Mouse (Mus musculus): Measurements from ENCODE around the gene Tfip11. TPM values are rescaled to one million over a fixed set of nuclear protein-coding genes. Genes with fewer than 3 reads are reported as not detected.

Gene Tfip11
- polyA plus RNA-seq, 1 experiment: 39.4 TPM

GRCm38 (mm10) chr5:112384805-112385472 is 58.8 kb downstream of the Tfip11 start:
- Histone ChIP-seq H3K4me1 (ENCODE audit: control insufficient read depth, insufficient read depth, low read length) (peaks cover 16% of the 10 kb centered on the region), H3K4me3 (ENCODE audit: insufficient read depth, low read length) (no peak overlapping the region), H3K27ac (ENCODE audit: insufficient read depth, low read length) (no peak overlapping the region)
- TF ChIP-seq CTCF (IDR thresholded peaks at IDR 0.05; ENCODE audit: extremely low read depth, insufficient read depth, low read length) (no peak), POLR2A (IDR thresholded peaks at IDR 0.05; ENCODE audit: extremely low read depth, insufficient read depth, low read length) (no peak)

- Histone ChIP-seq H3K27ac (ENCODE audit: insufficient read depth, low read length) (no peak overlapping the region), H3K4me3 (ENCODE audit: insufficient read depth, low read length) (no peak overlapping the region), H3K4me1 (ENCODE audit: control insufficient read depth, insufficient read depth, low read length) (peaks cover 20% of the 10 kb centered on the region)
- TF ChIP-seq POLR2A (IDR thresholded peaks at IDR 0.05; ENCODE audit: extremely low read depth, insufficient read depth, low read length): no peak
- no peak for TF ChIP-seq CTCF (IDR thresholded peaks at IDR 0.05; ENCODE audit: extremely low read depth, insufficient read depth, low read length)
Observed at GRCm38 (mm10) chr5:112385973-112386372, 59.8 kb downstream of the Tfip11 start.

Other genes with a start within 250 kb of the Tfip11 start
- gene Cryba4, start 73.8 kb upstream of the Tfip11 start, polyA plus RNA-seq (2012; rRNA removed): 1.7 and 2.2 TPM in 2 replicates
- gene Crybb1, start 70.5 kb upstream of the Tfip11 start, polyA plus RNA-seq (2012; rRNA removed): 7.5 and 8.2 TPM in 2 replicates
- gene Tpst2, start 49.7 kb upstream of the Tfip11 start, polyA plus RNA-seq (2012; rRNA removed): 31.4 and 35.4 TPM in 2 replicates
- 61.9 and 64.7 TPM in 2 replicates for gene Srrd, start 16.7 kb downstream of the Tfip11 start, polyA plus RNA-seq (2012; rRNA removed)
- gene Hps4, start 16.7 kb downstream of the Tfip11 start, polyA plus RNA-seq (2012; rRNA removed): 47.2 and 53.5 TPM in 2 replicates
- 0.04 and 0.13 TPM in 2 replicates for gene Gm6583, start 29.7 kb downstream of the Tfip11 start, polyA plus RNA-seq (2012; rRNA removed)
- gene Asphd2, start 68.5 kb downstream of the Tfip11 start, polyA plus RNA-seq (2012; rRNA removed): 181 and 198 TPM in 2 replicates
- not detected in 2 replicates for gene Gm6588, start 123.1 kb downstream of the Tfip11 start, polyA plus RNA-seq (2012; rRNA removed)

All from cortical plate, adult 2 months (tissue).